Mouse (Mus musculus) neutrophil, adult 59 days (primary cell): ENCODE results near the gene Defa35. TPM values are rescaled to one million over a fixed set of nuclear protein-coding genes. Genes with fewer than 3 reads are reported as not detected.

Source experiments
- total RNA-seq, 2 experiments: library from RNA; stranded (reverse); gene quantifications; 1 replicate in 1 of 2; 2 replicates in 1 of 2; pipeline ENCODE4 v1.2.4; 2023

The Defa35 gene
- not detected for total RNA-seq

DNA sequence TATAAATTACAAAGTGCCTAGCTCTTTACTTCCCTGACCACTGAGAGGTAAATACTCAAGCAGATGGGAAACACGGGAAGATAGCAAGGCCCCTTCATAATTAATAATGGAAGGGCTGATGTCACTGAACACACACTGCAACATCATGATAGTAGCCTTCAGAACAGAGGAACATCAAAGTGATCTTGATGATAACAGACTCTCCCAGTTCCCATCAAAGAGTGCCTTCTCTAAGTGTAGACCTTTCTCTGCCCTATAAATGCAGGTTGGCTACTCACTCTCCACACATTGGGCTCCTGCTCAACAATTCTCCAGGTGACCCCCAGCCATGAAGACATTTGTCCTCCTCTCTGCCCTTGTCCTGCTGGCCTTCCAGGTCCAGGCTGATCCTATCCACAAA lies at the start of gene Defa35:
Defa35 (plus strand) TSS at position 301 of the 400 bp plus-strand sequence.

DNA sequence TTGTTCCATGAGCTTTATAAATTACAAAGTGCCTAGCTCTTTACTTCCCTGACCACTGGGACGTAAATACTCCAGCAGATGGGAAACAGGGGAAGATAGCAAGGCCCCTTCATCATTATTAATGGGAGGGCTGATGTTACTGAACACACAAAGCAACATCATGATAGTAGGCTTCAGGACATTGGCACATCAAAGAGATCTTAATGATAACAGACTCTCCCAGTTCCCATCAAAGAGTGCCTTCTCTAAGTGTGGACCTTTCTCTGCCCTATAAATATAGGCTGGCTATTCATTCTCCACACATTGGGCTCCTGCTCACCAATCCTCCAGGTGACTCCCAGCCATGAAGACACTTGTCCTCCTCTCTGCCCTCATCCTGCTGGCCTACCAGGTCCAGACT lies 39.6 kb upstream of the Defa35 start, which contains the start of gene Defa21:
Defa21 (plus strand) TSS at position 301 of the 400 bp plus-strand sequence.

DNA sequence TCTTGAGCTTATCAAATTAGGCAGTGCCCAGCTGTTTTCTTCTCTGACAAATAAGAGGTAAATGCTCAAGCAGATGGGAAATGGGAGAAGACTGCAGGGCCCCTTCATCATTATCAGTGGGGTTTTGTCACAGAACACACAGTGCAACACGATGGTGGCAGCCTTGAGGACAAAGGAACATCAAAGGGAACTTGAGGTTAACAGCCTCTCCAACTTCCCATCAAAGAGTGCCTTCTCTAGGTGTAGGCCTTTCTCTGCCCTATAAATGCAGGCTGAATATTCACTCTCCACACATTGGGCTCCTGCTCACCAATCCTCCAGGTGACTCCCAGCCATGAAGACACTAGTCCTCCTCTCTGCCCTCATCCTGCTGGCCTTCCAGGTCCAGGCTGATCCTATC lies 10.1 kb upstream of the Defa35 start, which contains the start of gene Defa23:
Defa23 (plus strand) TSS at position 301 of the 400 bp plus-strand sequence.

DNA sequence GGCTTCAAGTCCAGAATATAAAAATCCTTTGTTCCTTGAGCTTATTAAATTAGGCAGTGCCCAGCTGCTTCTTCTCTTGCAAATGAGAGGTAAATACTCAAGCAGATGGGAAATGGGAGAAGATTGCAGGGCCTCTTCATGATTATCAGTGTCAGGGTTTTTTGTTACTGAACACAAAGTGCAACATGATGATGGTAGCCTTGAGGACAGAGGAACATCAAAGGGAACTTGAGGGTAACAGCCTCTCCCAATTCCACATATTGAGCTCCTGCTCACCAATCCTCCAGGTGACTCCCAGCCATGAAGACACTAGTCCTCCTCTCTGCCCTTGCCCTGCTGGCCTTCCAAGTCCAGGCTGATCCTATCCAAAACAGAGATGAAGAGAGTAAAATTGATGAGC lies 19.3 kb downstream of the Defa35 start, which contains the start of gene Defa25:
Defa25 (plus strand) TSS at position 301 of the 400 bp plus-strand sequence.

DNA sequence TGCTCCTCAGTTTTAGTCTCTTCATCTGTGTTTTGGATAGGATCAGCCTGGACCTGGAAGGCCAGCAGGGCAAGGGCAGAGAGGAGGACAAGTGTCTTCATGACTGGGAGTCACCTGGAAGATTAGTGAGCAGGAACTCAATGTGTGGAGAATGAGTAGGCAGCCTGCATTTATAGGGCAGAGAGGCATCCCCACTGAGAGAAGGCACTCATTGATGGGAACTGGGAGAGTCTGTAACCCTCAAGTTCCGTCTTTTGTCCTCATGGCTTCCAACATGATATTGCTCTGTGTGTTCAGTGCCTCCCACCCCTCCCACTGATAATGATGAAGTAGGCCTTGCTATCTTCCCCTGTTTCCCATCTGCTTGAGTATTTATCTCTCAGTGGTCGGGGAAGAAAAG lies 31.1 kb downstream of the Defa35 start, which contains the start of gene Gm14851:
Gm14851 (minus strand) TSS at position 101 of the 400 bp plus-strand sequence.

Other genes with a start within 250 kb of the Defa35 start
- not detected for gene Defb33, start 172.4 kb upstream of the Defa35 start, total RNA-seq
- gene Gm15056, start 162.4 kb upstream of the Defa35 start, total RNA-seq: not detected
- gene Gm6040, start 143.0 kb upstream of the Defa35 start, total RNA-seq: not detected
- gene AY761185, start 120.3 kb upstream of the Defa35 start, total RNA-seq: not detected
- not detected for gene Defa21, start 39.5 kb upstream of the Defa35 start, total RNA-seq
- gene Defa23, start 10.0 kb upstream of the Defa35 start, total RNA-seq: not detected
- gene Defa25, start 19.4 kb downstream of the Defa35 start, total RNA-seq: not detected
- not detected for gene Gm14851, start 31.0 kb downstream of the Defa35 start, total RNA-seq
- not detected for gene Defa30, start 69.6 kb downstream of the Defa35 start, total RNA-seq
- gene Defa22, start 97.2 kb downstream of the Defa35 start, total RNA-seq: not detected
- not detected for gene Defa31, start 126.6 kb downstream of the Defa35 start, total RNA-seq
- gene Gm15293, start 136.5 kb downstream of the Defa35 start, total RNA-seq: not detected
- gene Gm15292, start 184.7 kb downstream of the Defa35 start, total RNA-seq: not detected